Mouse (Mus musculus) embryonic facial prominence, embryonic 10.5 days (tissue): ENCODE data around the gene Panx3. TPM values are rescaled to one million over a fixed set of nuclear protein-coding genes. Genes with fewer than 3 reads are reported as not detected.

Experiments
- DNase-seq: peaks from one replicate; pipeline ENCODE4 v3.0.0-alpha.2; 2017; ENCODE audit warnings: low spot score
- H3K27ac ChIP-seq: fragments of 300-500 bp; sonication (generic); replicated peaks from 2 replicates; pipeline ENCODE4 v1.5.1; 2016; ENCODE audit warnings: mild to moderate bottlenecking
- H3K27me3 ChIP-seq: fragments of 300-500 bp; sonication (generic); replicated peaks from 2 replicates; pipeline ENCODE4 v1.6.1; 2016; ENCODE audit warnings: low read depth, mild to moderate bottlenecking; ENCODE audit not compliant: poor library complexity, severe bottlenecking
- H3K36me3 ChIP-seq: fragments of 300-500 bp; sonication (generic); replicated peaks from 2 replicates; pipeline ENCODE4 v1.6.1; 2016; ENCODE audit warnings: mild to moderate bottlenecking, moderate library complexity
- H3K4me1 ChIP-seq: fragments of 300-500 bp; sonication (generic); 2 replicates; pipeline ENCODE4 v1.6.1; 2016
- H3K4me3 ChIP-seq: fragments of 300-500 bp; sonication (generic); 2 replicates; pipeline ENCODE4 v1.5.1; 2016; ENCODE audit warnings: mild to moderate bottlenecking, moderate library complexity
- H3K9me3 ChIP-seq: fragments of 300-500 bp; sonication (generic); 2 replicates; pipeline ENCODE4 v1.6.1; 2016; ENCODE audit warnings: mild to moderate bottlenecking
- whole genome bisulfite sequencing: fragments of 180-500 bp; shearing (Covaris S2); methylation state at CpG from one replicate; pipeline ENCODE4 v1.1.7; 2016; 5-methylcytosine and 5-hydroxymethylcytosine counted together
- polyA plus RNA-seq: library from polyadenylated mRNA; unstranded; fragments of >200 nt; fragmentation: Nextera tagmentation; extraction: Ambion mirVana; gene quantifications from 2 replicates; pipeline ENCODE4 v1.2.1, GENCODE M21; 2016

The Panx3 gene
- polyA plus RNA-seq, 1 experiment from 2014 or later, result 0.09 TPM

DNA sequence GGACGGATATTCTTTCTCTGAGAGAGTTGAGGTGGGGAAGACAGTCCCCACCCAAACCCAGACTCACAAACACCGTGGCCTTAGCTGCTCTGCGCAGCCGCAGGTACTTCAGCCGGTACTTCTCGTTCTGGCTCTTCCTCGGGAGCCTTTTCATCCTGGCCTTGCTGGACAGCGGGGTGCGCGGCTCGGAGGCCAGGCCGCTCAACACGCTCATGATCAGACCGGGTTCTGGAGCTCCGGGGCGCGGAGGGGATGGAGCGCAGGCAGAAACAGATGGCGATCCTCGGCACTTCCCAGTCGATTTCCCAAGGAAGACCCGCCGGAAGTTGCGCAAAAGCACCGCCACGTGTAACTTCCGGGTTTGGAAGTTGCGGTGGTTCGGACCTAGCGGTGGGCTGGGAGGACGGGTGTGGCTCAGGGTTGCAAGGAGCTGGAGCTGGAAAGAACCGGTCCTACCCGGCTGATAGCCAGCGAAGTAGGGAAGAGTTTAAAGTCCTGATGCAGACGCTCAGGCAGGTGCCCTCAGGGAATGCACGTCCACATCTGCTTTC lies 12.0 kb downstream of the Panx3 start, which contains the start of gene Tbrg1:
Gene Tbrg1, minus strand, starts transcription at position 382 of the 551 bp plus-strand sequence.
- H3K4me3 ChIP-seq, result peak within 1 kb of the TSS; percentile 82
- H3K36me3 ChIP-seq, result peaks cover 27% of the 10 kb centered on the region
- peak within 1 kb of the TSS; percentile 92 for H3K27ac ChIP-seq
- H3K27me3 ChIP-seq, result no peaks in the 10 kb centered on the region
- peaks cover 17% of the 10 kb centered on the region for H3K4me1 ChIP-seq
- under 1% methylated on average over 36 of the region's 36 CpGs for WGBS
- peak; percentile 91 for DNase-seq
- H3K9me3 ChIP-seq, result no peaks in the 10 kb centered on the region

DNA sequence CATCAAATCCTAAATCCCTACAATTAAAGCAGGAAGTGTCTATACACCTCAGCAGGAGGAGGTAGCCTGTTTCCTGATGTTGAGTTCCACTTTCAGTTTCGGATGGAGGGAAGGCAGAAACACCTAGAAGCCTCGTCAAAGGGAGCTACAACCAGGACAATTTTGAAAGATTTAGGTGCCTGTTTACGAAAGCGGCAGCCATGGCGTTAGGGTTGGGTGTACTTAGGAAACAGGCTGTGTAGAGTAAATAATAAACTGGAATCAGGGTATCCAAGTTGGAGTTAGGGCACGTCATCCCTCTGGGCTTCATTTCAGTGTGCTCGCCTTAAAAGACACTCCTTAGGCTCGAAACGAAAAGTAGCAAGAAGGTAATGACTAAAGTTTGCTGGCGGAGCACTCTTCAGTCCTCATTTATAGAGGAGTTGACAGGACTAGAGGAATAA lies 12.6 kb downstream of the Panx3 start:
- peaks cover 33% of the 10 kb centered on the region for H3K36me3 ChIP-seq
- peak overlapping the region; percentile 92 for H3K27ac ChIP-seq
- 2% methylated on average over 10 of the region's 10 CpGs for WGBS
- H3K4me3 ChIP-seq, result peak overlapping the region; percentile 82
- no peaks in the 10 kb centered on the region for H3K9me3 ChIP-seq
- peak; percentile 10 for DNase-seq
- no peaks in the 10 kb centered on the region for H3K27me3 ChIP-seq
- peaks cover 17% of the 10 kb centered on the region for H3K4me1 ChIP-seq

DNA sequence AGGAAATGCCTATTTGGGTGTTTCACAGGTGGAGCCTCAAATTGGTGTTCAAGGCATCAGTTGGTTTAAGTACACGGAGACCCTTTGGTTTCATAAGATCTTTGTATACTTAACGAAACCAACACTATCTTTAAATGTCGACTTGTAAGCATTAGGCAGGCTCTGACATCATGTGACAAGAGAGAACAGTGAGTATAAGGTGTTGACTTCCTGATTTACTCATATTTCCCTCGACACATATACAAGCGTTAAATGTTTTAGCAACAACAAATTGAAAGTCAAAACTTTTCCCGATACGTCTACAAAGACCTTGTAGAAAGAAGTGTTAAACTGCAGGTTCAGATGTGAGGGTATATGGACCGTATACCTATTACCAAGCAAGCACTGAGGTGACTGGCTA lies 13.1 kb downstream of the Panx3 start:
- no peaks in the 10 kb centered on the region for H3K27me3 ChIP-seq
- no peak overlapping the region for H3K27ac ChIP-seq
- DNase-seq, result no peak
- no peaks in the 10 kb centered on the region for H3K9me3 ChIP-seq
- peak overlapping the region; percentile 82 for H3K4me3 ChIP-seq
- peaks cover 17% of the 10 kb centered on the region for H3K4me1 ChIP-seq
- peaks cover 38% of the 10 kb centered on the region for H3K36me3 ChIP-seq
- WGBS, result 67% methylated on average over 8 of the region's 8 CpGs

DNA sequence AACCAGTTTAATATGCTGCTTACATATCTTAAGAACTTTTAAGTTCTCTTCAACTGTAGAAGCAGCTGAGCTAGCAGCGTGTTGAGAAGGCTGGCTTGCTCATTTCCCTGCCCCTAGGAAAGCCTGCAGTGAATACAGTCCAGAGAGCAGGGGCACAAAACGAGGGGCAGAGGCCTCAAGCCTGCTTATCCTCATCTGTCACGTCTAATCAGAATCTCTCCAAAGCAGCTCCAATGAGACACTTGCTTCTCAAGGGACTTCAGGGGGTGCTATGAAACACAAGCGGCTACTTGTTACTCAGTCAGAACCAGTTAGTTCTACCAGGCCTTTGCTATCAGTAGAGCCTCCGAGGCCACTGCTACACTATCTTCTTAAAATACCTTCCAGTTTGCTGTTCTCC lies 15.2 kb downstream of the Panx3 start:
- H3K4me1 ChIP-seq, result peaks cover 17% of the 10 kb centered on the region
- H3K9me3 ChIP-seq, result no peaks in the 10 kb centered on the region
- H3K4me3 ChIP-seq, result no peak overlapping the region
- 85% methylated on average over 5 of the region's 5 CpGs for WGBS
- H3K27ac ChIP-seq, result no peak overlapping the region
- H3K27me3 ChIP-seq, result no peaks in the 10 kb centered on the region
- H3K36me3 ChIP-seq, result peaks cover 59% of the 10 kb centered on the region
- DNase-seq, result no peak

DNA sequence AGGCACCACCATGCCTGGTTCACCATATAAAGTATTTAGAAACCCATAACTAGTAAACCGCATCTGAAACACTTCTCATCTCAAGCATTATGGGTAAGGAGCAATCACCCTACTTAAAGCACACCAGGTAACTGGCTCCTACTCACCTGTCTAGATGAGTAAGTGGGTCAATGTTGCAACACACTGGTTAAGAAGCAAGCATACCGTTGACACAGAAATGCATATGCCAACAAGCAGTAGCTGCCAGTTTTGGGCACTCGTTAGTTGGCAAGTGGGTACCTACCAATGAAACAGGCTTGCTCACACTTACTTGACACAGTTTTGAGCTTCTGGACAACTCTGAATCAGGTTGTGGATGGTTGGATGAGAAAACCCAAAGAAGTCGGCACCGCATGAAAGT lies 18.4 kb downstream of the Panx3 start:
- Histone ChIP-seq H3K27ac (no peak overlapping the region), H3K36me3 (peaks cover 80% of the 10 kb centered on the region), H3K27me3 (no peaks in the 10 kb centered on the region), H3K4me1 (peaks cover 6% of the 10 kb centered on the region; the same call in 1 of the 2 replicates), H3K9me3 (no peaks in the 10 kb centered on the region), H3K4me3 (no peak overlapping the region)
- no peak for DNase-seq
- WGBS, result 95% methylated on average over 5 of the region's 5 CpGs

DNA sequence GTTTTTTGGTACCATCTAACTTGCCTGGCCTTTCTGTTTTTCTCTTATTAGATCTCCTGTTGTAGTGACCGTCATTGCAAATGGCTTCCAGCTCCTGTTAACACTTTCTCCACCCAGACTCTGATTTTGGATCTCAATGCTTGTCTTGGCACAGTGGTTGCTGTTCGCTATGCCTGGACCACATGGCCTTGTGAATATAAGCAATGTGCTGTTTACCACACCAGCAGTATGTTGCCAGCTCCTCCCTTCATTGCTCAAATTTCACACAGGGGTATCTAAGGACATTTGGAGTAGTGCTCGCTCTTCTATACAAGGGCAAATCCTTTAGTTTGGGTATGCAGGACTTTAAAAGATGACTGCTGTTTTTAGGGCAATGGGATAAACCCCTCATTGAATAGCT lies 22.8 kb downstream of the Panx3 start:
- WGBS, result 80% methylated on average over 3 of the region's 3 CpGs
- Histone ChIP-seq H3K36me3 (peaks cover 45% of the 10 kb centered on the region), H3K4me1 (no peaks in the 10 kb centered on the region), H3K9me3 (no peaks in the 10 kb centered on the region), H3K4me3 (no peak overlapping the region), H3K27me3 (no peaks in the 10 kb centered on the region), H3K27ac (no peak overlapping the region)
- no peak for DNase-seq

DNA sequence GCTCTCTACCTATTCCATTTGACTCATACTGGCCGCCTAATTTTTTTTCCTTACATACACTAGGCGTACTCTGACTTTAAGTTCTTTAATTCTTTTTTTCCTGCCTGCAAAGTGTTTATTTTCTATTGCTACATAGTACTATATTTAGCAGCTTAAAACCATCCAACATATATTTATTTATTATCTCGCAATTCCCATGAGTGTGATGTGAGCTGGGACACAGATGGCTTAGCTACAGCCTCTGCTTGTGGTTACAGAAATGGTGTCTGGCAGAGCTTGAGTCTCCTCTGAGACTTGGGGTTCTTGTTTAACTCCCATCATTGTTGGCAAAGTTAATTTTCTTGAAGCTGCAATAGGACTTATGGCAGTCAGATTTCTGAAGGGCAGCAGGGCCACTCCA lies 30.3 kb downstream of the Panx3 start:
- no peak overlapping the region for H3K27ac ChIP-seq
- H3K36me3 ChIP-seq, result no peaks in the 10 kb centered on the region
- H3K9me3 ChIP-seq, result no peaks in the 10 kb centered on the region
- H3K4me3 ChIP-seq, result no peak overlapping the region
- H3K4me1 ChIP-seq, result no peaks in the 10 kb centered on the region
- H3K27me3 ChIP-seq, result no peaks in the 10 kb centered on the region
- no peak for DNase-seq
- WGBS, result 79% methylated on average over 3 of the region's 3 CpGs

DNA sequence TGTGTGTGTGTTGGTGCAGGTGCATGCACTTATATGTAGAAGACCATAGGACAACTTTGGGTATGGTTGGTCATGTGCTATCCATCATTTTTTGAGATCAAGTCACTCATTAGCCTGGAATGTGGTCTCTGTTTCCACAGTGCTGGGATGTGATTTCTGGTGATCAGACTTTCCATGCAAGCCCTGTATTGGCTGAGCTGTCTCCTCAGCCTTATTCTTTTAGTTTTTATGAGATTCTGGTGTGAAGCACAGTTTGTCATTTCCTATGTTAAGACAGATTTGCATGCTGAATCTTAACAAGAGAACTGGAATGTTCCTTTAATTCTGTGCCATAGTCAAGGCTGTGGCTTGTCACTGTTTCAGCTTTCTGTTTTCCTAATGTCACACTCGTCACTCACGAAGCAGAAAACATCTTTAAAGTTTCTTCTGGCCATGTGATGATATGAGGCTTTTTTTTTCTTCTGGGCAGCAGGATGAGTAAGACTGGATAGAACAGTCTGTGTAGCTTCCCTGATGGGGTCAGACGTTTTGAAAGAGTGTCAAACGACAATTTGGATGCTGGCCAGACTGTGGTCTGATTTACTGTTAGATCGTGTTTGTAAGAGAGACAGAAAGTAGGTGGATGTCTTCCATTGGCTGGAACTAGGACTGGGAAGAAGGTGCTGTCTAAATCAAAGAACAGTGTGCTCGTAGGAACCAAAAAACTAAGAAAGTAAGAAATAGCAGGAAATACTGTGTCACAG lies 32.1 kb downstream of the Panx3 start:
- Histone ChIP-seq H3K9me3 (no peaks in the 10 kb centered on the region), H3K27me3 (no peaks in the 10 kb centered on the region), H3K4me1 (no peaks in the 10 kb centered on the region), H3K4me3 (no peak overlapping the region), H3K36me3 (no peaks in the 10 kb centered on the region), H3K27ac (no peak overlapping the region)
- 72% methylated on average over 6 of the region's 6 CpGs for WGBS
- no peak for DNase-seq

DNA sequence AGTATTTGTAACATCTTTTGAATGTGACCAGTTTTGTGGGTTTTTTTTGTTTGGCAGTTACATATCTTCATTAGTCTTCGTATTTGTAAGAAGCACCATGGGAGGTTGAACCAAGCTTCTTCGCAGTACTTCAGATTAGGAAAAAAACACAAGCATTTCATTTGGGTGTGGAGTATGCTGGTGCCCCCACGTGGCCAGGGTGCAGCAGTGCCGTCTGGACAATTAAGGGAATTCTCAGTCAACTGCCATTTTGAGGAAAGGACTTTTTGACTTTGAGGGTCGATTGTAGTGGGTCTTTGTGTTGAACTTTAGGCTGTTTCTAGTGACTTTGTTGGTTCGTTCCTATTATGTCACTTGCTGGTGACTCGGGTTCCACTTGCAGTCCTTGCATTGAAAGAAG lies 32.7 kb downstream of the Panx3 start:
- H3K4me1 ChIP-seq, result no peaks in the 10 kb centered on the region
- 19% methylated on average over 7 of the region's 7 CpGs for WGBS
- no peak overlapping the region for H3K4me3 ChIP-seq
- H3K9me3 ChIP-seq, result no peaks in the 10 kb centered on the region
- no peak overlapping the region for H3K27ac ChIP-seq
- DNase-seq, result peak; percentile 67
- H3K36me3 ChIP-seq, result no peaks in the 10 kb centered on the region
- no peaks in the 10 kb centered on the region for H3K27me3 ChIP-seq

DNA sequence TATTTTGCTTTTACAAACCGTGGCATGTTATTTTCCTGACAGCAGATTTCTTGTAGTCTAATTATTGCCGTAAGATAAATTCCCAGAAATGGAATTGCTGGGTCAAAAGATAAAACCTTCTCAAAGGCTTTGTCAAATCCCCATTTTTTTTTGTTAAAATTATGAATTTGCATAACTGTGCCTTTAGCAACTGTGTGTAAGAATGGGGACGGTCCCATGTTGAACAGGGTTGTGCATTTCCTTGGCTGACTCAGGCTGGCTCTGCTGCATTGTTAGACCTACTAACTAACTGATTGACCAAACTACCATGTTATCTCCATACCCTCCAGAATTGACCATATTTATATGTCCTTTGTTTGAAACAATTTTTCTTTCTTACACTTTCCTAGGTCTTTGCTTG lies 34.8 kb downstream of the Panx3 start:
- Histone ChIP-seq H3K36me3 (no peaks in the 10 kb centered on the region), H3K27ac (no peak overlapping the region), H3K9me3 (no peaks in the 10 kb centered on the region), H3K27me3 (no peaks in the 10 kb centered on the region), H3K4me1 (no peaks in the 10 kb centered on the region), H3K4me3 (no peak overlapping the region)
- no peak for DNase-seq
- WGBS, result 87% methylated on average over 3 of the region's 3 CpGs

DNA sequence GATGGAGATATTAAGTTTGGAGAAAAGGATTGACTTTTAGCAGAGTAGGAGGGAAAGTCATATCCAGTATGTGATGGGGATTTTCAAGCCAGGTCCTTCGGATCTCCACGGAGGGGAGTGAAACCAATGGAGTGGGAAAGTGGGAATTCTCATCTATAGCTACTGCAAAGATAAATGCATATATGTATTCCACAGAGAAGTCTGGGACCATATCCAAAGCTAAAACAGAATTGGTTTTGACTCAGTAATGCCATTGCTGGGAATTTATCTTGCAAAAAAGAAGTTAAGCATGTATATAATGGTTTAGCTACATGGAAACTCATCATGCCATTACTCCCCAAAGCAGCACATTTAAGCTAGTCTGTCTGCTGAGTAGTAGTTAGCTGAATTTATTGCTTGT lies 36.7 kb downstream of the Panx3 start:
- H3K9me3 ChIP-seq, result no peaks in the 10 kb centered on the region
- no peaks in the 10 kb centered on the region for H3K36me3 ChIP-seq
- H3K4me1 ChIP-seq, result no peaks in the 10 kb centered on the region
- no peak for DNase-seq
- H3K4me3 ChIP-seq, result no peak overlapping the region
- no peak overlapping the region for H3K27ac ChIP-seq
- H3K27me3 ChIP-seq, result no peaks in the 10 kb centered on the region
- 83% methylated on average over 2 of the region's 2 CpGs for WGBS

DNA sequence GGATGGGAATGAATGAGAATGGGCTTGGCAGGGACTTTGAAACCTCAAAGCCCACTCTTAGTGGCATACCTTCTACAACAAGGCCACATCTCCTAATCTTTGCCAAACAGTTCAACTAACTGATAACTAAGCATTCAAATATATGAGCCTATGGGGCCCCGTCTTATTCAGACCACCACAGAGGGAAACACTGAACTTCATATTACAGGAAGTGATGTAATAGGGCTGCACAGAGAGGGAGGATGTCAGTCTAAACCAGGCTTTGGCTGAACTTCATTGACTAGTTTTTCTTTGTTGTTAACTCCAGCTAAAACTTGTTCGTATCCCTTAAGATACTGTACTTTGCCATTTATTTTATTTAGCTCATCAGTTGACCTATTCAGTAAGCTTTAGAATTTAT lies 39.1 kb downstream of the Panx3 start:
- no peak overlapping the region for H3K4me3 ChIP-seq
- no peaks in the 10 kb centered on the region for H3K36me3 ChIP-seq
- WGBS, result 89% methylated on average over 2 of the region's 2 CpGs
- no peak for DNase-seq
- H3K9me3 ChIP-seq, result no peaks in the 10 kb centered on the region
- H3K4me1 ChIP-seq, result peaks cover 11% of the 10 kb centered on the region
- no peaks in the 10 kb centered on the region; the same call in 1 of the 2 replicates for H3K27me3 ChIP-seq
- no peak overlapping the region for H3K27ac ChIP-seq

DNA sequence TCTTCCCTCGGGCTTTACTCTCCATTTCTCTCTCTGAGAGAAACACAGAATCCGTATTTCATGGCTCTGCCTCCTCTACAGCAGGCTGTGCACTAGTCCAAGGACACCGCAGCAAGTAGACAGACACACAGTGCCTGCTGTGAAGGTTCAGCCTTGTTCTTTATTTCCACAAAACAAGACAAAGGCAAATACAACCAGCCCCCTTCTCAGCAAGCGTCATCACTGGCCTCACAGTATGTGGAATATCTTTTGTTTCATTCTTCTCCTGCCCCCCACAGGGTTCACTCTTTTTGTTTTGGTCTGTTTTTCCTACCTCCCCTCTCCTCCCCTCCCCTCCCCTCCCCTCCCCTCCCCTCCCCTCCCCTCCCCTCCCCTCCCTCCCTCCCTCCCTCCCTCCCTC lies 40.5 kb downstream of the Panx3 start:
- H3K4me1 ChIP-seq, result peaks cover 11% of the 10 kb centered on the region
- H3K9me3 ChIP-seq, result no peaks in the 10 kb centered on the region
- H3K27me3 ChIP-seq, result no peaks in the 10 kb centered on the region; the same call in 1 of the 2 replicates
- H3K27ac ChIP-seq, result no peak overlapping the region
- DNase-seq, result no peak
- no peaks in the 10 kb centered on the region for H3K36me3 ChIP-seq
- no peak overlapping the region for H3K4me3 ChIP-seq
- 57% methylated on average over 4 of the region's 4 CpGs for WGBS
